ENCODE assay signal across 7 mouse cellular contexts in the genomic region with DNA sequence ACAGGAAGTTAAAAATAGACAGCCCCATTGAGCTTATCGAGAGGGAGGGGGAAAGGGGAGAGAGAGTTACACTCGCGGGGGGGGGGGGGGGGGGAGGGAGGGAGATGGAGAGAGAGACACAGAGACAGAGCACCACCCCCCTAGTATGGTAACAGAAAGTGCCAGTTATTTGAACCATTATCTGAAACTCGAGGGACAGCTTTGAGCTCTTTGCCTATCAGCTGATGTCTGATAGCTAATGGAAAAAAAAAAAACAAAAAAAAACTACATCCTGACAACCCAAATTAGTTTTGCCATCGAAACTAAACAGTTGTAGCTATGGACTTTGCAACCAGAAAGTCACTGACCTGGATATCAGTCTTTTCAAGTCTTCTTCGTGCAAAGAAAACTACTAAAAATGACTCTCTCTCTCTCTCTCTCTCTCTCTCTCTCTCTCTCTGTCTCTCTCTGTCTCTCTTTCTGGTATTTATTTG. TPM values are rescaled to one million over a fixed set of nuclear protein-coding genes. Genes with fewer than 3 reads are reported as not detected.
DNase-seq lines count a peak whose midpoint lies in the region; ATAC-seq and TF ChIP-seq lines count a peak whose summit lies in the region.

Gene Ccdc141 (minus strand): TSS at position 4 of the 473 bp plus-strand sequence.

- H3K4me3 ChIP-seq in lung, postnatal 0 days (ENCODE audit: low read depth, low read length), result peak within 1 kb of the TSS; percentile 59
- H3K4me3 ChIP-seq in forebrain, embryonic 11.5 days (ENCODE audit: low read depth, low read length), result peak within 1 kb of the TSS; percentile 32
- peak within 1 kb of the TSS; percentile 32 for H3K4me3 ChIP-seq in hindbrain, embryonic 15.5 days
- peak within 1 kb of the TSS; percentile 62 for H3K4me3 ChIP-seq in liver, embryonic 16.5 days (ENCODE audit: low read depth, low read length)

- no peaks in the 10 kb centered on the region for H3K27me3 ChIP-seq in lung, postnatal 0 days (replicated peaks; ENCODE audit: insufficient read depth, low read length)
- no peaks in the 10 kb centered on the region for H3K27me3 ChIP-seq in forebrain, embryonic 11.5 days (ENCODE audit: control insufficient read depth, insufficient read depth, low read length)
- no peaks in the 10 kb centered on the region for H3K27me3 ChIP-seq in hindbrain, embryonic 15.5 days
- no peaks in the 10 kb centered on the region for H3K27me3 ChIP-seq in liver, embryonic 16.5 days (ENCODE audit: control insufficient read depth, insufficient read depth, low read depth, low read length)

- 3% methylated on average over 5 of the region's 6 CpGs for WGBS in lung, postnatal 0 days
- WGBS in forebrain, embryonic 11.5 days, result 27% methylated on average over 3 of the region's 6 CpGs
- whole genome bisulfite sequencing in hindbrain, embryonic 15.5 days, result 25% methylated on average over 4 of the region's 6 CpGs
- WGBS in liver, embryonic 16.5 days (ENCODE audit: insufficient replicate concordance), result 2% methylated on average over 6 of the region's 6 CpGs

- peaks cover 16% of the 10 kb centered on the region for H3K4me1 ChIP-seq in lung, postnatal 0 days (ENCODE audit: insufficient read depth, low read depth, low read length)
- peaks cover 13% of the 10 kb centered on the region; the same call in 1 of the 2 replicates for H3K4me1 ChIP-seq in forebrain, embryonic 11.5 days (replicated peaks; ENCODE audit: control insufficient read depth, insufficient read depth, low read length)
- H3K4me1 ChIP-seq in hindbrain, embryonic 15.5 days (replicated peaks), result peaks cover 45% of the 10 kb centered on the region
- H3K4me1 ChIP-seq in liver, embryonic 16.5 days (ENCODE audit: control insufficient read depth, low read depth, low read length), result peaks cover 9% of the 10 kb centered on the region

- DNase-seq in lung, postnatal 0 days (ENCODE audit: low spot score), result peak; percentile 85
- no peak for DNase-seq in lung, postnatal 36 days
- no peak for DNase-seq in forebrain, embryonic 11.5 days (ENCODE audit: low spot score)
- no peak for DNase-seq in urinary bladder, postnatal 4 days (ENCODE audit: low spot score in 2 of 2)

- no peaks in the 10 kb centered on the region for H3K9me3 ChIP-seq in lung, postnatal 0 days (ENCODE audit: low read length)
- H3K9me3 ChIP-seq in forebrain, embryonic 11.5 days (ENCODE audit: control insufficient read depth, low read length), result no peaks in the 10 kb centered on the region
- H3K9me3 ChIP-seq in hindbrain, embryonic 15.5 days, result no peaks in the 10 kb centered on the region
- H3K9me3 ChIP-seq in liver, embryonic 16.5 days (replicated peaks; ENCODE audit: control insufficient read depth, low read length), result no peaks in the 10 kb centered on the region

- H3K36me3 ChIP-seq in lung, postnatal 0 days (ENCODE audit: insufficient read depth, low read length), result no peaks in the 10 kb centered on the region
- no peaks in the 10 kb centered on the region for H3K36me3 ChIP-seq in forebrain, embryonic 11.5 days (ENCODE audit: control insufficient read depth, insufficient read depth, low read length)
- H3K36me3 ChIP-seq in hindbrain, embryonic 15.5 days, result no peaks in the 10 kb centered on the region
- H3K36me3 ChIP-seq in liver, embryonic 16.5 days (ENCODE audit: control insufficient read depth, insufficient read depth), result no peaks in the 10 kb centered on the region

- TF ChIP-seq CTCF in lung, postnatal 0 days (IDR thresholded peaks at IDR 0.05), result no peak

- no peak for TF ChIP-seq EP300 in lung, postnatal 0 days (IDR thresholded peaks at IDR 0.05)

- H3K27ac ChIP-seq in lung, postnatal 0 days (ENCODE audit: low read length), result peak within 1 kb of the TSS; percentile 91
- H3K27ac ChIP-seq in forebrain, embryonic 11.5 days (ENCODE audit: low read depth, low read length), result no peak within 1 kb of the TSS
- H3K27ac ChIP-seq in hindbrain, embryonic 15.5 days (replicated peaks), result peak within 1 kb of the TSS; percentile 30
- peak within 1 kb of the TSS; percentile 53 for H3K27ac ChIP-seq in liver, embryonic 16.5 days (ENCODE audit: low read length)

- ATAC-seq in lung, postnatal 0 days, result no peak
- ATAC-seq in forebrain, embryonic 11.5 days (replicated peaks; ENCODE audit: low FRiP score), result no peak
- ATAC-seq in hindbrain, embryonic 15.5 days (ENCODE audit: low FRiP score, low read depth), result no peak
- no peak; the same call in 1 of the 2 replicates for ATAC-seq in liver, embryonic 16.5 days (ENCODE audit: low read depth)
- ATAC-seq in inflammation-experienced regulatory T-cells, adult 6 months, result no peak

- peak within 1 kb of the TSS; percentile 82 for H3K4me2 ChIP-seq in lung, postnatal 0 days (replicated peaks; ENCODE audit: low read depth, low read length)
- peak within 1 kb of the TSS; percentile 68 for H3K4me2 ChIP-seq in forebrain, embryonic 11.5 days (ENCODE audit: low read depth, low read length, severe bottlenecking)
- H3K4me2 ChIP-seq in hindbrain, embryonic 15.5 days, result peak within 1 kb of the TSS; percentile 60
- H3K4me2 ChIP-seq in liver, embryonic 16.5 days (ENCODE audit: low read depth, low read length), result peak within 1 kb of the TSS; percentile 79

- peak within 1 kb of the TSS; percentile 59 for H3K9ac ChIP-seq in lung, postnatal 0 days (replicated peaks; ENCODE audit: low read depth)
- peak within 1 kb of the TSS; percentile 53 for H3K9ac ChIP-seq in forebrain, embryonic 11.5 days (ENCODE audit: low read length)
- peak within 1 kb of the TSS; percentile 32; the same call in 1 of the 2 replicates for H3K9ac ChIP-seq in hindbrain, embryonic 15.5 days
- peak within 1 kb of the TSS; percentile 24 for H3K9ac ChIP-seq in liver, embryonic 16.5 days (ENCODE audit: low read depth, low read length)

RNA-seq across cellular contexts. Expression of gene Ccdc141, which starts in this region (rescaled TPM):
- 31.9 and 37.0 TPM in 2 replicates for polyA plus RNA-seq in lung, postnatal 0 days (2015; fragmentation: Nextera tagmentation; extraction: Ambion mirVana)
- 2.4 and 3.4 TPM in 2 replicates for polyA plus RNA-seq in forebrain, embryonic 11.5 days (2014; fragmentation: Nextera tagmentation; extraction: Ambion mirVana)
- polyA plus RNA-seq in hindbrain, embryonic 15.5 days (2015; fragmentation: Nextera tagmentation; extraction: Ambion mirVana), result 7.7 and 11.2 TPM in 2 replicates
- 1.6 and 1.9 TPM in 2 replicates for polyA plus RNA-seq in liver, embryonic 16.5 days (2015; fragmentation: Nextera tagmentation; extraction: Ambion mirVana)
- 1 to 10 TPM; 1.1 to 2.9 (median 1.1) TPM for polyA plus RNA-seq in inflammation-experienced regulatory T-cells, adult 6 months (2017; shearing (Covaris generic))
